17 mouse cellular contexts compared by ENCODE assay signal in genomic region chr10:24718058-24718457, GRCm38 (mm10). TPM values are rescaled to one million over a fixed set of nuclear protein-coding genes. Genes with fewer than 3 reads are reported as not detected.
A peak's percentile ranks its signal among the peaks of the same experiment; 100 is the strongest.
DNase-seq lines count a peak whose midpoint lies in the region; ATAC-seq and TF ChIP-seq lines count a peak whose summit lies in the region.
"Had no signal": no experiment of that assay in that cellular context is flagged by ENCODE, and none has a peak within 500 bp of the region (broad histone marks: within the 10 kb centered on the region; RNA-seq: fewer than 3 reads in every experiment).

No protein-coding gene starts in this region.

- H3K4me1 ChIP-seq in heart, embryonic 14.5 days (ENCODE audit: control insufficient read depth in 2 of 2, insufficient read depth in 2 of 2, low read length in 2 of 2) = no peaks in the 10 kb centered on the region; a peak in 1 of 4 replicates
- no peaks in the 10 kb centered on the region for H3K4me1 ChIP-seq in neural tube, embryonic 13.5 days (replicated peaks)
- H3K4me1 ChIP-seq in hindbrain, postnatal 0 days (ENCODE audit: insufficient read depth, low read length) = no peaks in the 10 kb centered on the region
- no peaks in the 10 kb centered on the region for H3K4me1 ChIP-seq in kidney, embryonic 16.5 days (ENCODE audit: insufficient read depth, low read length)
- H3K4me1 ChIP-seq: kidney, embryonic 15.5 days had no signal

- 43% methylated on average over 14 of the region's 14 CpGs for WGBS in heart, embryonic 14.5 days
- WGBS in neural tube, embryonic 13.5 days = 37% methylated on average over 14 of the region's 14 CpGs
- 42% methylated on average over 14 of the region's 14 CpGs for WGBS in hindbrain, postnatal 0 days
- 70% methylated on average over 14 of the region's 14 CpGs for WGBS in kidney, embryonic 16.5 days

- H3K4me2 ChIP-seq in heart, embryonic 14.5 days (ENCODE audit: low read length) = 0 out of 2 replicates have a peak overlapping the region, but pooled peaks have one; percentile 6
- H3K4me2 ChIP-seq in neural tube, embryonic 13.5 days = peak overlapping the region; percentile 6; the same call in 1 of the 2 replicates
- peak overlapping the region; percentile 18; the same call in 1 of the 2 replicates for H3K4me2 ChIP-seq in hindbrain, postnatal 0 days (ENCODE audit: low read depth, low read length)
- no peak overlapping the region for H3K4me2 ChIP-seq in kidney, embryonic 16.5 days (replicated peaks; ENCODE audit: low read depth, low read length)
- H3K4me2 ChIP-seq: kidney, embryonic 15.5 days; limb, embryonic 15.5 days had no signal

- ATAC-seq in heart, embryonic 14.5 days (ENCODE audit: insufficient number of reproducible peaks, insufficient read depth, low FRiP score, low read depth) = no peak
- ATAC-seq in neural tube, embryonic 13.5 days (ENCODE audit: low read depth) = no peak
- no peak for ATAC-seq in hindbrain, postnatal 0 days
- ATAC-seq in kidney, embryonic 16.5 days (ENCODE audit: low FRiP score, low TSS enrichment) = no peak

- no peaks in the 10 kb centered on the region for H3K36me3 ChIP-seq in heart, embryonic 14.5 days (ENCODE audit: control insufficient read depth, insufficient read depth, low read length)
- no peaks in the 10 kb centered on the region for H3K36me3 ChIP-seq in neural tube, embryonic 13.5 days
- no peaks in the 10 kb centered on the region for H3K36me3 ChIP-seq in hindbrain, postnatal 0 days (ENCODE audit: insufficient read depth, low read length)
- H3K36me3 ChIP-seq in kidney, embryonic 16.5 days (ENCODE audit: insufficient read depth, low read length) = no peaks in the 10 kb centered on the region
- H3K36me3 ChIP-seq: G1E; kidney, embryonic 15.5 days; limb, embryonic 15.5 days had no signal

- intact Hi-C loops in heart, postnatal 36 days (cut with DNase I) = no loop called here

- no peaks in the 10 kb centered on the region for H3K27me3 ChIP-seq in heart, embryonic 14.5 days (ENCODE audit: control insufficient read depth, insufficient read depth, low read length)
- peaks cover 6% of the 10 kb centered on the region; the same call in 1 of the 2 replicates for H3K27me3 ChIP-seq in neural tube, embryonic 13.5 days
- H3K27me3 ChIP-seq in hindbrain, postnatal 0 days (ENCODE audit: insufficient read depth, low read length) = no peaks in the 10 kb centered on the region
- H3K27me3 ChIP-seq in kidney, embryonic 16.5 days (ENCODE audit: insufficient read depth, low read length) = no peaks in the 10 kb centered on the region
- H3K27me3 ChIP-seq: kidney, embryonic 15.5 days; limb, embryonic 15.5 days had no signal

- DNase-seq in heart, postnatal 36 days = no peak
- no peak for DNase-seq in neural tube, embryonic 10.5 days (ENCODE audit: extremely low spot score, low spot score)
- no peak for DNase-seq in hindbrain, postnatal 0 days (ENCODE audit: low spot score)
- DNase-seq in adrenal gland, adult 8-10 months = no peak
- DNase-seq: adrenal gland, postnatal 10 days; cerebellum, adult 8-10 months; lung, adult 2 months; lung, postnatal 4 days; right cerebral cortex, postnatal 4 days; thymus, adult 2 months had no signal

- no peak overlapping the region for H3K9ac ChIP-seq in heart, embryonic 14.5 days (ENCODE audit: low read length)
- H3K9ac ChIP-seq in neural tube, embryonic 13.5 days = no peak overlapping the region
- H3K9ac ChIP-seq in hindbrain, postnatal 0 days (replicated peaks; ENCODE audit: low read length) = no peak overlapping the region
- no peak overlapping the region for H3K9ac ChIP-seq in kidney, embryonic 16.5 days (replicated peaks; ENCODE audit: low read length)
- H3K9ac ChIP-seq: kidney, embryonic 15.5 days; limb, embryonic 15.5 days had no signal

- H3K27ac ChIP-seq in heart, embryonic 14.5 days (replicated peaks in 1 of 2; ENCODE audit: control insufficient read depth in 1 of 2, insufficient read depth in 1 of 2, low read depth in 2 of 2, low read length in 2 of 2) = no peak overlapping the region
- no peak overlapping the region for H3K27ac ChIP-seq in neural tube, embryonic 13.5 days (replicated peaks)
- H3K27ac ChIP-seq in hindbrain, postnatal 0 days = no peak overlapping the region
- H3K27ac ChIP-seq in kidney, embryonic 16.5 days (ENCODE audit: low read length) = no peak overlapping the region
- H3K27ac ChIP-seq: kidney, embryonic 15.5 days; limb, embryonic 15.5 days had no signal

- no peak overlapping the region for H3K4me3 ChIP-seq in heart, embryonic 14.5 days (ENCODE audit: control insufficient read depth in 1 of 2, insufficient read depth in 1 of 2, low read depth in 1 of 2, low read length in 2 of 2)
- no peak overlapping the region for H3K4me3 ChIP-seq in neural tube, embryonic 13.5 days
- no peak overlapping the region for H3K4me3 ChIP-seq in hindbrain, postnatal 0 days (ENCODE audit: low read length)
- no peak overlapping the region for H3K4me3 ChIP-seq in kidney, embryonic 16.5 days (ENCODE audit: low read length)
- H3K4me3 ChIP-seq: kidney, embryonic 15.5 days; limb, embryonic 15.5 days; myocyte had no signal

- no peak for TF ChIP-seq CTCF in hindbrain, postnatal 0 days (IDR thresholded peaks at IDR 0.05; ENCODE audit: low read depth)

- H3K9me3 ChIP-seq in heart, embryonic 14.5 days (ENCODE audit: control insufficient read depth, low read length) = no peaks in the 10 kb centered on the region
- no peaks in the 10 kb centered on the region for H3K9me3 ChIP-seq in neural tube, embryonic 13.5 days
- no peaks in the 10 kb centered on the region for H3K9me3 ChIP-seq in hindbrain, postnatal 0 days (ENCODE audit: low read length)
- H3K9me3 ChIP-seq in kidney, embryonic 16.5 days (ENCODE audit: low read length) = no peaks in the 10 kb centered on the region
- H3K9me3 ChIP-seq: G1E; kidney, embryonic 15.5 days; limb, embryonic 15.5 days had no signal

RNA-seq across cellular contexts. Expression of gene Enpp1, which starts 6.1 kb away (rescaled TPM):
- polyA plus RNA-seq in heart, embryonic 14.5 days (2014; fragmentation: Nextera tagmentation; extraction: Ambion mirVana) = 5.0 and 7.2 TPM in 2 replicates
- total RNA-seq in heart, postnatal 36 days (2021) = 1 to 10 TPM; 5.2 TPM
- 2.2 and 4.1 TPM in 2 replicates for polyA plus RNA-seq in neural tube, embryonic 13.5 days (2015; fragmentation: Nextera tagmentation; extraction: Ambion mirVana)
- 2.7 and 4.0 TPM in 2 replicates for total RNA-seq in hindbrain, postnatal 0 days (2014; rRNA removed)
- polyA plus RNA-seq in hindbrain, postnatal 0 days (2015; fragmentation: Nextera tagmentation; extraction: Ambion mirVana) = 3.1 and 4.1 TPM in 2 replicates
- 1 to 10 TPM; 2.8 to 4.7 (median 3.9) TPM for total RNA-seq in adrenal gland, adult 8-10 months (2022)
- 4.6 and 5.0 TPM in 2 replicates for polyA plus RNA-seq in kidney, embryonic 16.5 days (2015; fragmentation: Nextera tagmentation; extraction: Ambion mirVana)
- polyA plus RNA-seq: G1E had no signal
